Comparison of ENCODE assay signal across 8 mouse cellular contexts in the genomic region with DNA sequence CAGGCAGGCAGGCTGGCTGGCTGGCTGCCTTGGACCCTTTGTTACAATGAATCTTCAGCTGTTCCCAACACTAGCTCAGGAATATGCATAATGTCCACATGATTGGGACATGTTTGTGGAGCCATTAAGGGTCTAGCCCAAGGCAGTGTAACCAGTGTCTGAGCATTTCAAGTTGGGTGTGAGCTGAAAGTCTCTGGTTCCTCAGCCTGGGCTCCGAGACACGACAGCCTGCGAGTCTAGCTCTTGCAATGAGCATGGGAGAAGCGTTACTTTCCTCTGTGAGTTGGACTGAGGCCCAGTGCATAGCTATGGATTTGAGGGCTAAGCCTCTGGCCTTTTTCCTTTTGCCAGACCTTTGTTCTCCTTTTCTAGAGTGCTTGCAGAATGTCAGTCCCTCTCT. TPM values are rescaled to one million over a fixed set of nuclear protein-coding genes. Genes with fewer than 3 reads are reported as not detected.
DNase-seq lines count a peak whose midpoint lies in the region; ATAC-seq and TF ChIP-seq lines count a peak whose summit lies in the region.

No protein-coding gene starts in this region.

- WGBS in hindbrain, postnatal 0 days = 28% methylated on average over 4 of the region's 4 CpGs
- 27% methylated on average over 4 of the region's 4 CpGs for WGBS in stomach, embryonic 16.5 days

- DNase-seq in frontal cortex, postnatal 36 days (ENCODE audit: low spot score in 2 of 2) = no peak
- peak; percentile 33 for DNase-seq in lung, postnatal 10 days
- no peak for DNase-seq in lung, postnatal 36 days
- peak; percentile 38 for DNase-seq in hindbrain, postnatal 0 days (ENCODE audit: low spot score)
- DNase-seq in natural killer cell, adult 2 months (ENCODE audit: low spot score in 2 of 2) = no peak

- H3K9me3 ChIP-seq in hindbrain, postnatal 0 days (ENCODE audit: low read length) = no peaks in the 10 kb centered on the region
- no peaks in the 10 kb centered on the region for H3K9me3 ChIP-seq in stomach, embryonic 16.5 days (replicated peaks; ENCODE audit: control insufficient read depth, low read length)

- no peak overlapping the region for H3K9ac ChIP-seq in hindbrain, postnatal 0 days (replicated peaks; ENCODE audit: low read length)
- no peak overlapping the region for H3K9ac ChIP-seq in stomach, embryonic 16.5 days (ENCODE audit: low read length)

- peak; percentile 39 for ATAC-seq in frontal cortex, adult (ENCODE audit: low TSS enrichment)
- no peak for ATAC-seq in hindbrain, postnatal 0 days
- peak; percentile 73 for ATAC-seq in stomach, embryonic 16.5 days (ENCODE audit: insufficient read depth, low FRiP score)
- ATAC-seq in megakaryocyte, adult 5-6 weeks (ENCODE audit: poor library complexity, severe bottlenecking) = no peak

- H3K27ac ChIP-seq in hindbrain, postnatal 0 days = peak overlapping the region; percentile 54; the same call in 1 of the 2 replicates
- peak overlapping the region; percentile 68 for H3K27ac ChIP-seq in stomach, embryonic 16.5 days (ENCODE audit: low read length)

- H3K4me2 ChIP-seq in hindbrain, postnatal 0 days (ENCODE audit: low read depth, low read length) = no peak overlapping the region
- H3K4me2 ChIP-seq in stomach, embryonic 16.5 days (ENCODE audit: low read depth, low read length) = no peak overlapping the region

- TF ChIP-seq CTCF in hindbrain, postnatal 0 days (IDR thresholded peaks at IDR 0.05; ENCODE audit: low read depth) = no peak

- peaks cover 16% of the 10 kb centered on the region for H3K4me1 ChIP-seq in hindbrain, postnatal 0 days (ENCODE audit: insufficient read depth, low read length)
- H3K4me1 ChIP-seq in stomach, embryonic 16.5 days (ENCODE audit: control insufficient read depth, insufficient read depth, low read length) = peaks cover 23% of the 10 kb centered on the region

- H3K27me3 ChIP-seq in hindbrain, postnatal 0 days (ENCODE audit: insufficient read depth, low read length) = no peaks in the 10 kb centered on the region
- H3K27me3 ChIP-seq in stomach, embryonic 16.5 days (ENCODE audit: control insufficient read depth, insufficient read depth, low read length) = no peaks in the 10 kb centered on the region

- no peak overlapping the region for H3K4me3 ChIP-seq in hindbrain, postnatal 0 days (ENCODE audit: low read length)
- no peak overlapping the region for H3K4me3 ChIP-seq in stomach, embryonic 16.5 days (replicated peaks; ENCODE audit: low read length)

- H3K36me3 ChIP-seq in hindbrain, postnatal 0 days (ENCODE audit: insufficient read depth, low read length) = no peaks in the 10 kb centered on the region
- no peaks in the 10 kb centered on the region for H3K36me3 ChIP-seq in stomach, embryonic 16.5 days (ENCODE audit: control insufficient read depth, insufficient read depth, low read length)

RNA-seq across cellular contexts. Expression of gene Itpr1, which starts 35.6 kb away (rescaled TPM):
- total RNA-seq in hindbrain, postnatal 0 days (2014; rRNA removed) = 35.4 and 47.1 TPM in 2 replicates
- 7.2 and 8.4 TPM in 2 replicates for polyA plus RNA-seq in hindbrain, postnatal 0 days (2015; fragmentation: Nextera tagmentation; extraction: Ambion mirVana)
- 9.9 and 11.4 TPM in 2 replicates for polyA plus RNA-seq in stomach, embryonic 16.5 days (2015; fragmentation: Nextera tagmentation; extraction: Ambion mirVana)
- total RNA-seq in megakaryocyte, adult 5-6 weeks (2015) = 51.2 and 55.7 TPM in 2 replicates
- 127 and 135 TPM in 2 replicates for total RNA-seq in megakaryocyte, adult 5-6 weeks (2017)

Comparison
In these comparisons a context has a peak if more than half of its experiments do, and no peak if none do; other contexts are left out.
1. DNase-seq: peak in lung, postnatal 10 days (single experiment) and hindbrain, postnatal 0 days (single experiment); none in frontal cortex, postnatal 36 days (0 of 2), lung, postnatal 36 days (single experiment) and natural killer cell, adult 2 months (0 of 2).
2. ATAC-seq: peak in frontal cortex, adult (single experiment) and stomach, embryonic 16.5 days (single experiment); none in hindbrain, postnatal 0 days (single experiment) and megakaryocyte, adult 5-6 weeks (single experiment).